Mouse (Mus musculus) heart, adult 2 months (tissue): ENCODE results near the gene Bcl2l12.

ENCODE experiments used
- CTCF ChIP-seq: fragments of 200-600 bp; IDR thresholded peaks from 2 replicates; pipeline ENCODE4 v1.8.1; 2022; ENCODE audit warnings: antibody characterized with exemption, mild to moderate bottlenecking, moderate library complexity
- POLR2A ChIP-seq: fragments of 200-500 bp; IDR thresholded peaks from 2 replicates; pipeline ENCODE4 v1.6.1; 2011; ENCODE audit warnings: mild to moderate bottlenecking, low read depth, low read length, control low read depth; ENCODE audit not compliant: insufficient read depth

DNA sequence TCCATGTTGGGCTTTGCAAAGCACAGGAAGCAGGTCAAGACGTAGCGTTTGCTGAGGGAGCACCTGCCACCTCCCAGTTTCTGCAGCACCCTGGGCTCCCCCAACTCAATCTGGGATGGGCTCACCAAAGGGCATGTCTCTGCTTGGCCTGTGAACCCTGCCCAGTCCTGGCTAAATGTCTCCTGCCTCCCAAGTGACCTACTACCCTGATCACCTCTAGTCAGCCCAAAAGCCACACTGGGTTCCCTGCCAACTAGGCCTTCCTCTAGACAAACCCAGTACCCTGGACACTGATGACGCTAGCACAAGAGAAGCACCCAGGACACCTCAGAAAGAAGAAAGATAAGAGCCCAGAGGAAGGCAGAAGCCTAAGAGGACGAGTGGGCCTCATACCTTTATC lies 14.3 kb upstream of the Bcl2l12 start:
- TF ChIP-seq CTCF (no peak), POLR2A (no peak)
